Mouse (Mus musculus) naive thymus-derived CD4-positive, alpha-beta T cell, adult 2 months (primary cell): ENCODE data around the gene Ier2.

Experiments
- DNase-seq: peaks from one replicate; pipeline ENCODE4 v3.0.0-alpha.2; 2011; ENCODE audit warnings: low read depth

Gene Ier2

GRCm38 (mm10) chr8:84661961-84662571 is 586 bp downstream of the Ier2 start:
- DNase-seq = no peak

DNA sequence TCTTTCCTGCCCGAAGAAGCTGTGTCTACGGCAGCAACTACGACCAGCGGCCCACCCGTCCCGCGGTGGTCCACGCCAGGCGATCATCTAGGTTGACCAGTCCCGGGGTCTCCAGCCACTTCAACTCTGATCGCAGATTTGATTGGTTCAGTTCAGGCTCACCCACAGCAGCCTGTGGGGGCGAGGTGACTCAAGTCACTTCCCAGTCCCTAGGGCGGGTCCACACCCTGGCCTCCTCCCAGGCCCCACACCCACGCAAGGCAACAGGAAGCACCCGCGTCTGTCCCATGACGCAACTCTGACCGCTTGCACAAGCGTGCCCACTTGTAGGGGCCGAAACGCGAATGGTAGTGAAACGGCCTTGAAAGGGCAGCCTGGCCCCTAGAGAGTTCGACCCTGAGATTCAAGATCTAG is 1.2 kb downstream of the Ier2 start:
- DNase-seq = peak; percentile 82

DNA sequence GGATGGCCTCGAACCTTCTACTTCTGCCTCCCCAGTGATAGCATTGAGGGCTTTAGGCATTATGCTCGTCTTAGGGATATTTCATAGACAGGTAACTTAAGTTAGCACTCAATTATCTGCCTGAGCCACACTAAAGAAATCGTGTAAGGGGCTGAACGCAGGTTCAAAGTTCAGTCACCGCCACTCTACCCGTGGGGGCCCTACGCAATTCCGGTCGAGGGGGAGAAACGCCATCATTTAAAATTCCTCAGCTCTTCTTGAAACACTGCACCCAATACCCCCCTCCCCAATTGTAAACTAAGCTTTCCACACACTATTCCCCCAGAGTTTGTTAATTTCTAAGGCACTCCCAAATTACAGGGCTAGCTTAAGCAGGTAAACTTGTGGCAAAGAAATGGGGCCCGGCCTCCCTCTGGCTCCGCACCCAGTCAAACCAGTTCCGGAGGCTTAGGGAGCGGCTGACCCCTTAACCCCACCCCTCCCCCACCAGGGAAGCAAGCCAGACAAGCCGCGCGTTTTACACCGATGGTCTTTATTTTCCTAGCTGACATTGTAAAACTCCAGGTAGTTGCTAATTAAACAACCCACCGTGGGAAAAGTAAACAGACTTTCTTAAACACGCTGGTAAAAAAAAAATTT is 1.7 kb downstream of the Ier2 start:
- peak; percentile 68 for DNase-seq

GRCm38 (mm10) chr8:84659936-84660818 is 2.5 kb downstream of the Ier2 start:
- peak; percentile 88 for DNase-seq

GRCm38 (mm10) chr8:84658951-84659350 is 3.7 kb downstream of the Ier2 start:
- DNase-seq = peak; percentile 50

DNA sequence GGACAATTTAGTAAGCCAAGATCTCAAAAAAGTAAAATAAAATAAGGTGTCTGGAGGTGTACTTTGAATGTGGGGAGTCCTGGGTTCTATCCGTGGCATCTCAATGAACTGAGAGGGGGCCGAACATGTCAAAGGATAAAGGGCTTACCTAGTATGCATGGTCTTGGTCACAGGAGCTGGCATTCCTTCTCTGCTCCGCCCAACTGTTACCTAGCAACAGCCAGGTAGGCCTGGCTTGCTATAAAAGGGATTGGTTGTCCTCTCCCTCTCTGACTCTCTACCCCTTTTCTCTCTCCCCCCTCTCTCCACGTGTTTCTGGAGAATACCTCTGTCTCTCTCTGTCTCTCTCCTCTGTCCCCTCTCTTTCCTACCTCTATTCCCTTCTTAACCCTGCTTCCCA is 5.0 kb downstream of the Ier2 start:
- DNase-seq = peak; percentile 23

- DNase-seq = peak; percentile 32
These were observed 5.4 kb downstream of the Ier2 start for GRCm38 (mm10) chr8:84657203-84657602.

DNA sequence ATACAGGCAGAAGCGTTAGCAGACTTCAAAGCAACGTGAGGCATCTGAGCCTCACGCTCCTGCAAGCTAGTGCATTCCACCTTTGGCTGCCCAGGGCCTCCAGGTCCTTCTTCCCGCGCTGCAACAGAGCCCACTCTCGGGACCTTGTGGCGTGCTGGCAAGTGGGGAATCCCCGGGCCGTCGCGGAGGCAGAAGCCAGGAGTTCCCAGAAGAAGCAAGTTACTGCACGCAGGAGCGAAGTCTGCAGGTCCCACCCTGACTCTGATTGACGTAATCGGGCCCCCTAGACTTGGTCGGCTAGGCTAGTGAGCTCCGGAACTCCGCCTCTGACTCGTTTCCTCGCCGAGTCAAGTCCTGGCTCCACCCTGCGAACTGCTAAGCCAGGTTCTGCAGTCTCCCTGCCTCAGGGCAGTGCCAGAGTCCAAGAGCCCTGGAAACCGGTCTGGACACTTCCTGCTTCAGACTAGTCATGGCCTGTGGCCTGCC is 6.0 kb downstream of the Ier2 start:
- peak; percentile 81 for DNase-seq

DNA sequence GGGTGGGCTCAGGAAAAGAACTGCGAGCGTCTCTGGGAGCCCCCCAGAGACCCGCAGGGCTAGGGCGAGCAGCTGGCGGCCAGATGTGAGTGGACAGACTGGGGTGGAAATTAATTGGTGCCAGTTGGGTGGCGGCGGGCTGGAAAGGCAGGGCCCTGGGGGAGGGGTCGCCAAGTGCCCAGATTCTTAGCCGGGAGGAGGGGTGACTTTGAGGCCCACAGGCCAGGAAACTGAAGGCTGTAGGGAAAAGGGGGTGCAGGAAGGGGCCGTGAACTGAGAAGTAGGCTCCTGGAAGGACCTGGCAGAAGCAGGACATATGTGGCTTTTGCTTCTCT is 6.5 kb downstream of the Ier2 start:
- DNase-seq = no peak

GRCm38 (mm10) chr8:84655336-84656190 is 7.1 kb downstream of the Ier2 start:
- peak; percentile 40 for DNase-seq

GRCm38 (mm10) chr8:84654597-84654996 is 8.1 kb downstream of the Ier2 start:
- DNase-seq = peak; percentile 37

DNA sequence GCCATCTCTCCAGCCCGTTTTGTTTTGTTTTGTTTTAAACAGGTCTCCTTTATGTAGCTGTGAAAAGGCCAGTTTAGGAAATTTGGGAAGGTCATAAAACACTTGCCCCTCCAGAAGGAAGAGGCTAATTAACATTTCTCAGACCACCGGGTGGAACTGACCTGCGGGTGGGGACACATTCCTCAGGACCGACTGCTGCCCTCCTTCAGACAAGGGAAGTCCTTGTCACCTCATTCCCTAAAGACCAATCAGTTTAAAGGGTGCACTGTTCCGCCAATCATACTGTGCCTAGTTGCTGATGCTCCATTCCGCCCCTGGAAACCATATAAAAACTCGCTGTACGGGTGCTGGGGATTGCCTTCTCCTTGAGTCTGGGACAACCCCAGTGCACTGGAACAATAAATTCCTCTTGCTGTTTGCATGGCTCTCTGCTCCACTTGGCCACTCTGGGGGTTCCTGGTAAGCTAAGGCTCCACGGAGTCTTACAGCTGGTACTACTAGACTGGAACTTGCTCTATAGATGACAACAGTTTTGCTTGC is 9.5 kb downstream of the Ier2 start:
- no peak for DNase-seq

DNA sequence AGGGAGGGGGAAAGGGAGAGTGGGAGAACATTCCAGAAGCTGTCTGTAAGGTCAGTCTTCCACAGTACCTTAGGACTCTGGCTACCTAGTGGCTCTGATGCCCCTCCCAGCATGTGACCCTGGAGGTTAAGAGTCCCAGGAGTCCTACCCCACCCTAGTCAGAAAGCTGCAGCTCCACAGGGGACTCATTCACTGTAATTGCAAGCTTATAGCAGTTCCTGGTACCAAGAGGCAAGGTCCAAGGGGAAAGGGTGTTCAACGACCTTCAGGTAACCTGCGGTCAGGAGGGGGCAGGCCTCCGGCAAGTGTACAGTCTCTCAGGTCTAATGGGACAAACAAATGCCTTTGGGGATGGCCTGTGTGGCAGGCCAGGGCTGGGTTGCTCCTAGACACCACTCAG is 12.4 kb downstream of the Ier2 start:
- DNase-seq = no peak

DNA sequence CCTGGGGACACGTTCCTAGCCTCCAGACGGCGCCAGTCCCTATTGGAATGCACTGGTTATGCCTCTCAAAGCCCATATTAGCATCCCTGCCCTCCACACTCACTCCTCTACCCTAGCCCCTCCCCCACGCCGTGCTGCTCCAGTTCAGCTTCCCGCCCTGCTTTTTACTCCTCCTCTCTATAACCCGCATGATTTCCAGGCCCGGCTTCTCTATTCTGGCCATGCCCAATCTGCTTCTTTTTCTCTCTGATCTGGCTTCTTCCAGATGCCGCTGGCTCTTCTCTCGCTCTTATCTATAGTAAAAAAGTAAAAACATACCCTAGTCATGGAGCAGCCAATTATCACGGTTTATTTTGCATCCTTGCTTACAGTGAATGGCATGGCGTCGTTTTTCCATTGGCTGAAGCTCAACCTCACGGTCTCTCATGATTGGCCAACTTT is 15.2 kb downstream of the Ier2 start:
- no peak for DNase-seq

DNA sequence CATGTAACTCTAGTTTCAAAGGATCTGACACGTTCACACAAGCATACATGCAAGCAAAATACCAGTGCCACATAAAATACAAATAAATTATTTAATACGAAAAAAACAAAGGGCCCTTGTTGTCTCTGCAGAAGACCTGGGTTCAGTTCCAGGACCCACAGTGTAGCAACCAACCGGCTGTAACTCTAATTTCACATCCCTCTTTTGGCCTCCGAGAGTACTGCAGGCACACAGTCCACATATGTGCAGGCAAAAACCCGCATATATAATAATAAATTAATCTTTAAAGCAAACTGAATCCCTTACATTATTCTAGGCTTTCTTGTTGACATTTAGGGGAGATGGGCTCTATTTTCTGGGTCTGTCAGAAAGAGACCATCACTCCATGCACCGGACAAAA is 15.9 kb downstream of the Ier2 start:
- DNase-seq = no peak

GRCm38 (mm10) chr8:84643019-84643418 is 19.6 kb downstream of the Ier2 start:
- no peak for DNase-seq

DNA sequence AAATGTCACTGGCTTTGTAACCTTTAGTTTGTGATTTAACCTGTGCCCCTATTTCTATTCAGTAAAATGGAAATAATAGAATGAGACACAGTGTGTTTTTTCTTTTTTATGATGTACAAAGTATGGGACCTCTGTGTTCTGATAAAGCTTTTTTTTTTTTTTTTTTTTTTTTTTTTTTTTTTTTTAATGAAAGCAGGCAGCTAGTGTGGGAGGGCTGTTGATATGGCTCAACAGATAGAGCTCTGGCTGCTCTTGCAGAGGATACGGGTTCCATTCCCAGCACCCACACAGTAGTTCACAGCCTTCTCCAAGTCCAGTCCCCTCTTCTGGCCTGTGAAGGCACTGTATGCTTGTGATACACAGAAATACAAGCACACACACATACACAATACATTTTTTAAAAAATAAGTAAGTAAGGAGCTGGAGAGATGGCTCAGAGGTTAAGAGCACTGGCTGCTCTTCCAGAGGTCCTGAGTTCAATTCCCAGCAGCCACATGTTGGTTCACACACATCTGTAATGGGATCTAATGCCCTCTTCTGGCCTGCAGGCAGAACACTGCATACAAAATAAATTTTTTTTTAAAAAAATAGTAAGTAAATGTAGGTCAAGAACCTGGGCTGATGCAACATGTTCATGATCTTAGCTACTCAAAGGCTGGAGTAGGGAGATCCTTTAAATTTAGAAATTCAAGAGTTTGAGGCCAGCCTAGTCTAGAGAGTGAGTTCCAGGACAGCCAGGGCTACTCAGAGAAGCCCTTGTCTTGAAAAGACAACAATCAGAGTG is 20.9 kb downstream of the Ier2 start:
- peak; percentile 31 for DNase-seq

DNA sequence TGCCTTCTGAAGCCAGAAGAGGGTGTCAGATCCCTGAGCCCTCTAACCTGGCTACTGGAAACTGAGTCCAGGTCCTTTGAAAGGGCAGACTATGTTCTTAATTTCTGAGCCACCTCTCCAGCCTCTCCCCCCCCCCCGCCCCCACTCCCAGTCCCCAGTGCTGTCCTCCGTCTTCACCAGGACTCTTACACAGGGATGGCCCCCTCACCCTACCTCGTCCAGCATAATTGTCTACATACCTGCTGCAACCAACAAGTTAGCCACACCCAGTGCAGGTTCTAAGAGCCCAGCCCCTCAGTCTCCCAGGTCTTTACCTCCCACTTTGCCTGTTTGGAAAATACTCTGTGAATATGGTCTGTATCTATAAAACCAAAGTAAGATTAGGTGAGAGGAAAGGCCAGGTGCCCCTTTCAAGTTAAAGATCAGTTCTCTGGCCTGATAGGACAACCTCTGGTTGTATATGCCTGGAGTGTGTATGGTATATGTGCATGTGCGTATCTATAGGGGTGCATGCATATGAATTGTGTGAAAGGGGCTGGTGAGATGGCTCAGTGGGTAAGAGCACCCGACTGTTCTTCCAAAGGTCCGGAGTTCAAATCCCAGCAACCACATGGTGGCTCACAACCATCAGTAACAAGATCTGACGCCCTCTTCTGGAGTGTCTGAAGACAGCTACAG is 21.9 kb downstream of the Ier2 start:
- DNase-seq = no peak

DNA sequence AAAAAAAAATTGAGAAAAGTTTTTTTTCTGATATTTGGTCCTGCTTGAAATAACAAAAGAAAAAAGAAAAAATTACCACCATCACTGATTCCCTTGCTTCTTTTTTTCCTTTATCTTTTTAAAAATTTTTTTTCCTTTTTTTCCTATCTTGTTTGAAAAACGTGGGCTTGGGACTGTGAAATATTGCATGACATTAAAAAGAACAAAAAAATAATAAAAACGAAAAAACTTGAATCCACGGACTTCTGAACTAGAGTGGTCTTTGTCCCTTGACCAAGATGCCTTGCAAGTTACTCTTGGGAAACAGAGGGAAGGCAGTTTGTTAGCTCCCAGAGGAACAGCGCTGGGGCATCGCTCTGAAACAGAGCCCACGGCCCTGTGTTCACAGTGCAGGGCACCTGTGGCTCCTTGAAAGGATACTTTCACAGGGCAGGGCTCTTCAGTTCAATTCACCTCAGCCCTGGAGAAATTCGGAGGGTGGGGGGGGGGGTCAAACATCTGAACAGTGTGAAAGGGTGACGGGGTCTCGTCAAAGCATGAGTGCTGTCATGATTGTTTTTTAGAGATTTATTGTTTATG is 22.6 kb downstream of the Ier2 start:
- DNase-seq = peak; percentile 24
